Mouse (Mus musculus) stomach, postnatal 0 days (tissue): Measurements from ENCODE around the gene Dnase1l2.

ENCODE experiments used
- CTCF ChIP-seq: IDR thresholded peaks from 2 replicates; pipeline ENCODE4 v1.5.1; 2016; ENCODE audit warnings: antibody characterized with exemption, low read depth, mild to moderate bottlenecking, moderate library complexity
- EP300 ChIP-seq: optimal IDR thresholded peaks from 2 replicates; pipeline ENCODE3; 2016; ENCODE audit warnings: antibody characterized with exemption

DNA sequence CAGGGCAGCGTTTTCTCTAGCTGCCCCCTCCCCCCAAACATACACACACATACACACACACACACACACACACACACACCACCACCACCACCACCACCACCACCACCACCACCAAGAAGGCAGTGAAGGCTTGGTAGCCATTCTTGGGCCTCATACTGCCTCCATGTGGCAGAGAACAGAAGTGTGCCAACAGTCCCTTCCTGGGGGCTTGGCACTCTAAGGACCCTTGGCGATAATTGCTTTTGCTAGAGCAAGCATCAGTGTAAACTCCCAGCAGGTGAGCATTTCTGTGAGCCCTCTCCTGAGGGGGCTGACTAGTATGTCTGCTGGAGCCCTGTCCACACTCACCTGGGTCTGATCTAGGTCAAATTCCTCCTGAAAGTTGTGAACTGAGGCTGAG is 1.8 kb downstream of the Dnase1l2 start:
- TF ChIP-seq CTCF (peak; percentile 65), EP300 (no peak)
